Mouse (Mus musculus) liver, embryonic 15.5 days (tissue): ENCODE measurements around the gene Odf4. TPM values are rescaled to one million over a fixed set of nuclear protein-coding genes. Genes with fewer than 3 reads are reported as not detected.

Source experiments
- ATAC-seq: fragments of 200-750 bp; cut with Nextera tagmentation; 2 replicates; pipeline ENCODE4 v1.8.0; 2017; ENCODE audit warnings: moderate number of reproducible peaks, mild to moderate bottlenecking, moderate library complexity; ENCODE audit not compliant: insufficient read depth
- H3K27ac ChIP-seq: fragments of 300-500 bp; sonication (generic); replicated peaks from 2 replicates; pipeline ENCODE4 v1.5.1; 2015; ENCODE audit warnings: mild to moderate bottlenecking, inconsistent platforms
- H3K27me3 ChIP-seq: fragments of 300-500 bp; sonication (generic); 2 replicates; pipeline ENCODE4 v1.6.1; 2015; ENCODE audit warnings: mild to moderate bottlenecking, inconsistent platforms
- H3K36me3 ChIP-seq: fragments of 300-500 bp; sonication (generic); replicated peaks from 2 replicates; pipeline ENCODE4 v1.6.1; 2015; ENCODE audit warnings: moderate library complexity, mild to moderate bottlenecking, inconsistent platforms
- H3K4me1 ChIP-seq: fragments of 300-500 bp; sonication (generic); replicated peaks from 2 replicates; pipeline ENCODE4 v1.6.1; 2015; ENCODE audit warnings: inconsistent platforms
- H3K4me2 ChIP-seq: fragments of 300-500 bp; sonication (generic); 2 replicates; pipeline ENCODE4 v1.6.1; 2015; ENCODE audit warnings: moderate library complexity, mild to moderate bottlenecking, inconsistent platforms
- H3K4me3 ChIP-seq: fragments of 300-500 bp; sonication (generic); replicated peaks from 2 replicates; pipeline ENCODE4 v1.5.1; 2015; ENCODE audit warnings: mild to moderate bottlenecking, inconsistent platforms
- H3K9ac ChIP-seq: fragments of 300-500 bp; sonication (generic); 2 replicates; pipeline ENCODE4 v1.6.1; 2015; ENCODE audit warnings: moderate library complexity, mild to moderate bottlenecking, inconsistent platforms
- H3K9me3 ChIP-seq: fragments of 300-500 bp; sonication (generic); replicated peaks from 2 replicates; pipeline ENCODE4 v1.6.1; 2016; ENCODE audit warnings: inconsistent platforms
- WGBS: fragments of 180-500 bp; shearing (Covaris S2); methylation state at CpG from one replicate; pipeline ENCODE4 v1.1.7; 2015; ENCODE audit warnings: mixed read lengths; ENCODE audit not compliant: insufficient replicate concordance; 5-methylcytosine and 5-hydroxymethylcytosine counted together
- polyA plus RNA-seq: library from polyadenylated mRNA; unstranded; fragments of >200 nt; fragmentation: Nextera tagmentation; extraction: Ambion mirVana; gene quantifications from 2 replicates; pipeline ENCODE4 v1.2.1, GENCODE M21; 2015

Odf4 gene
- polyA plus RNA-seq, 1 experiment from 2014 or later = not detected

DNA sequence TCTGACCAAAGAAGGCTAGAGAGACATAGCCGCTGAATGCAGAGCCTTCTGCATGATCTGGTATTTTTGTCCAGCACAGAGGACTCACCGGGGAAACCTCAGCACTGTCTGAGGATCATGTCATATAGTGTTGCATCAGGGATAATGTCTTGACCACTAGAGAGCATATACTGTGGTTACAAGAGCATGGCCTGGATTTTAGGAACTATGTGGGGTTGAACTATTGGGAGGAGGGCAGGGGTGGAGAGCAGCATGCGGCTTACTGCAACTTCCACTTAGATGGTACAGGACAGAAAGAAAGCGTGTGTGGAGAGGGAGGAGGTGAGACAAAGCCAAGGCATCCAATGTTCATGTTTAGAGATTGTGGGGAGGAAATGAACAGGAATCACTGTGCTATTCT lies 12.3 kb downstream of the Odf4 start:
- H3K9ac ChIP-seq = no peak overlapping the region
- H3K27ac ChIP-seq = no peak overlapping the region
- WGBS = 62% methylated on average over 4 of the region's 4 CpGs
- no peak for ATAC-seq
- peaks cover 31% of the 10 kb centered on the region for H3K27me3 ChIP-seq
- H3K36me3 ChIP-seq = no peaks in the 10 kb centered on the region
- no peaks in the 10 kb centered on the region; the same call in 1 of the 2 replicates for H3K4me1 ChIP-seq
- H3K4me3 ChIP-seq = no peak overlapping the region
- no peaks in the 10 kb centered on the region for H3K9me3 ChIP-seq
- H3K4me2 ChIP-seq = no peak overlapping the region

- Histone ChIP-seq H3K4me3 (no peak overlapping the region), H3K4me2 (no peak overlapping the region), H3K27me3 (peaks cover 31% of the 10 kb centered on the region), H3K4me1 (no peaks in the 10 kb centered on the region; the same call in 1 of the 2 replicates), H3K36me3 (peaks cover 11% of the 10 kb centered on the region), H3K9ac (no peak overlapping the region), H3K9me3 (no peaks in the 10 kb centered on the region), H3K27ac (no peak overlapping the region)
- 14% methylated on average over 14 of the region's 14 CpGs for WGBS
- no peak for ATAC-seq
Observed at GRCm38 (mm10) chr11:68911531-68912177, 15.2 kb downstream of the Odf4 start.

DNA sequence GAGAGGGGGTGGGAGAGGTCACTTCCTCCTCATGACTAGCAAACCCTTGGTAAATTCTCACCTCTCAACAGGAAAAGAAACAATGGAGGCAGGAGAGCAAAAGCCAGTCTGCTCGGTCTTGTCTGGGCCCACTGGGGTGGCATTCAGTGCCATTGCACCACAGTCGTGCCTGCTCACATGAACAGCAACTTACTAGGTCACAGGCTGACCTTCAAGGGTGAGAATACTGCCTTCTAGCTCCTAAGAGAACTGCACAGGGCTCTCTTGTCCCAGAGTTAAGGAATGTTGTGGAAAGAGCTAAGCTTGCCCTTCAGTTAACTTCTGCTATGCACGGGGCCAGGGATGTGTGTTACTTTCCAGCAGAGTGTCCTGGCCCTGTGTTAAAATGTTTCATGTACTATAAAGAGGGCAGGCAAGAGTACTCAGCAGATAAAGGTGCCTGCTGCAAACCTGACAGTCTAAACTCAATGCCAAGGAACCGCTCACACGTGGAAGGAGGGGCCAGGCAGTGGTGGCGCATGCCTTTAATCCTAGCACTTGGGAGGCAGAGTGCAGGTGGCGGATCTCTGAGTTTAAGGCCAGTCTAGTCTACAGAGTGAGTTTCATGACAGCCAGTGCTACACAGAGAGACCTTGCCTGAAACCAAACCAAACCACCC lies 17.9 kb downstream of the Odf4 start:
- Histone ChIP-seq H3K4me1 (peaks cover 1% of the 10 kb centered on the region; the same call in 1 of the 2 replicates), H3K9ac (no peak overlapping the region), H3K4me3 (no peak overlapping the region), H3K4me2 (no peak overlapping the region), H3K9me3 (no peaks in the 10 kb centered on the region), H3K27me3 (peaks cover 31% of the 10 kb centered on the region), H3K36me3 (peaks cover 38% of the 10 kb centered on the region), H3K27ac (no peak overlapping the region)
- ATAC-seq = no peak
- 46% methylated on average over 7 of the region's 7 CpGs for WGBS

DNA sequence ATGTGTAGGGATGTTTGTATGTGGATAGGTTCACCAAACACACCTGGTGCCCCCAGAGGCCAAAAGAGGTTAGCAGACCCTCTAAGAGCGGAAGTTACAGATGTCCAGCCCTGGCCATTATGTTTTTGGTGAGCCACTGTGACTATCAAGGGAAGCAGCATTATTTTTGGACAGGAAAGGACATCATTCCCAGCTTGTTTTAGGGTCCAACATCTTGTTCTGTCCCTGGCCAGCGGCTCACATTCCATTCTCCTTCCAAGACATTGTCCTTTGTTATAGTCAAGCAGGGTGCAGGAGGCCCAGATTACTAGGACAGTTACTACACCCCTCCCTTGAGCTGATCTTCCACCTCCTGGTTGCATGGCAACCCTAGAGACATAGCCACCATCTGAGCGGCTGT lies 19.6 kb downstream of the Odf4 start:
- no peak overlapping the region for H3K4me2 ChIP-seq
- peaks cover 54% of the 10 kb centered on the region for H3K36me3 ChIP-seq
- peaks cover 14% of the 10 kb centered on the region for H3K27me3 ChIP-seq
- WGBS = 69% methylated on average over 3 of the region's 3 CpGs
- ATAC-seq = no peak
- H3K9me3 ChIP-seq = no peaks in the 10 kb centered on the region
- no peak overlapping the region for H3K9ac ChIP-seq
- H3K4me1 ChIP-seq = peaks cover 17% of the 10 kb centered on the region
- no peak overlapping the region for H3K4me3 ChIP-seq
- no peak overlapping the region for H3K27ac ChIP-seq

GRCm38 (mm10) chr11:68906461-68906790 lies 20.5 kb downstream of the Odf4 start:
- Histone ChIP-seq H3K27me3 (peaks cover 5% of the 10 kb centered on the region), H3K4me3 (no peak overlapping the region), H3K36me3 (peaks cover 54% of the 10 kb centered on the region), H3K4me1 (peaks cover 17% of the 10 kb centered on the region), H3K9ac (no peak overlapping the region), H3K9me3 (no peaks in the 10 kb centered on the region), H3K27ac (no peak overlapping the region), H3K4me2 (no peak overlapping the region)
- 57% methylated on average over 4 of the region's 4 CpGs for WGBS
- no peak for ATAC-seq

DNA sequence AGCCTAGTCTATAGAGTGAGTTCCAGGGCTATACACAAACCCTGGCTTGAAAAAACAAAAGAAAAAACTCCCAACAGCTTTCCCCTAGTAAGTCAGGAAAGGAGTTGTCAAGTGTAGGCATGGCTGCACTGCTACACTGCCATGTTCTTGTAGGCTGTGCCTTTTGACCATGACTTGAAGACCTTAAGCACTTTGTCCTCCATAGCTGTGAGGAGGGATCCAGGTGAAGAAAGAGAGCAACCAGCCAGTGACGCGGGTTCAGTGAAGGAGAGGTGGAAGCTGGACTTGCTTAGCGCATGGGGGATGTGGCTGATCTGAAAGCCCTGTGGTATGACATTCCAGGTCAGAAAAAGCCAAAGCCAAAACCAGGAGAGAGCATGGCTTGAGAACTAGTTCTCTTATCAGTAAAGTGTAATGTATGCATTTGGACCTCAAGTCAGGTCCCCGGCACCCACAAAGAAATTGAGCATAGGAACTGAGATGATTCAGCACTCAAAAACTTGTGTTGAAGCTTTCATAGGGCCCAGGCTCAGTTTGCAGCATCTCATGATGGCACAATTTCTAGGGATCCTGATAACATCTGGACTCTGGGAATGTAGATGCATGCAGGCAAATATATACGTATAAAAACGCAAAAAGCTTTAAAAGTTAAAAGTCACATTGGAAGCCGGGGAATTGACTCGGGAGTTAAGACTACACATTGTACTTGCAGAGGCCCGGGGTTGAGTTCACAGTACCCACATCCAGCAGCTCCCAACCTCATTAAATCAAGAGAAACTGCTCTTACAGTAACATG lies 21.0 kb downstream of the Odf4 start:
- Histone ChIP-seq H3K36me3 (peaks cover 54% of the 10 kb centered on the region), H3K9ac (no peak overlapping the region), H3K4me3 (no peak overlapping the region), H3K27ac (0 out of 2 replicates have a peak overlapping the region, but pooled peaks have one; percentile 10), H3K4me2 (no peak overlapping the region), H3K9me3 (no peaks in the 10 kb centered on the region), H3K27me3 (no peaks in the 10 kb centered on the region), H3K4me1 (peaks cover 21% of the 10 kb centered on the region)
- 75% methylated on average over 9 of the region's 9 CpGs for WGBS
- no peak for ATAC-seq

DNA sequence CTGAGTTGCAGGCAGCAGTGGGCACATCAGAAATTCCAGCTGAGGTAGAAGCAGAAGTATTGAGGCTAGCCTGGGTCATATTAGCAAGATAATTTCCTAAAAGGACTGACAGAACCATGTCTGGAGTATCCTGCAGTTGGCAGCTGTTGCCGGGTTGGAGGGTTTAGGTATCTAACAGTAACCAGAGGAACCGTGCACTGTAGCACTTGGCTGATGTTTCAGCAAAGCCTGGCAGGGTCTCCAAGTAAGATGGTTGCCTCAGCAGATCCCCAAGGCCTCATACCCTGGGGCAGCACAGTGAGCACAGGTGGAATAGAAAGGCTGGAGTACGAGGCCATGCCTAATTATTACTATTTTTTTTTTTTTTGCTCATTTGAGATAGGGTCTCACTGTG lies 21.7 kb downstream of the Odf4 start:
- H3K9me3 ChIP-seq = no peaks in the 10 kb centered on the region
- 76% methylated on average over 3 of the region's 3 CpGs for WGBS
- H3K4me3 ChIP-seq = no peak overlapping the region
- no peak for ATAC-seq
- H3K9ac ChIP-seq = no peak overlapping the region
- no peaks in the 10 kb centered on the region; the same call in 1 of the 2 replicates for H3K27me3 ChIP-seq
- H3K4me1 ChIP-seq = peaks cover 25% of the 10 kb centered on the region
- H3K4me2 ChIP-seq = no peak overlapping the region
- peaks cover 54% of the 10 kb centered on the region for H3K36me3 ChIP-seq
- no peak overlapping the region for H3K27ac ChIP-seq

DNA sequence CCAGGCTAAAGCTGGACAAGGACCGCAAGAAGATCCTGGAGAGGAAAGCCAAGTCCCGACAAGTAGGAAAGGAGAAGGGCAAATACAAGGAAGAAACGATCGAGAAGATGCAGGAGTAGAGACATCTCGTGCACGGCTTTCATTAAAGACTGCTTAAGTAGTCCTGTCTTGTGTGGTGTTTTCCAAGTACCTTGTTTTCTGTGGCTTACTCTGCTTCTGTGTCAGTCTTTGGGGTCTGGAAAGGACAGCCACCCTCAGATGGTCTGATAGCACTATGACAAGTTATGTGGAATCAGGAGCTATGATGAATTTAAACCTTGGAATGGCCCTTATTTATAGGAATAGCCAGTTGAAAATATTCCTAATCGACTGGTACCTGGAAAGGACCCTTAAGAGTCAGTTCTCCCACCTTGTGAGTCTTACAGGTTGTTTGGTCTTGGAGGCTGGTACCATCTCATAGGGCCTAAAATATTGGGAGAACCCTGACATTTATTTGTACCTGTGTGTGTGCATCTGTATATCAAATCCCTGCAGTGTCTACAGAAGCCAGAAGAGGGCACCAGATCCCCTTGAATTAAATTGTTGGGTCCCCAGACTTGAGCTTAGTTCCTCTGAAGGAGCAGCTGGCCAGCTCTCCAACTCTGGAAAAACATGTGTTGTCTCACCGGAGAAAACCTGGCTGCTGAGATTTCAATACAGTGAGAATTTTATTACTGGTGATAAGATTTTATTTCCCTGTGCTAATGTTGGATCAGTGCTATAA lies 22.3 kb downstream of the Odf4 start:
- H3K4me3 ChIP-seq = no peak overlapping the region
- ATAC-seq = no peak

GRCm38 (mm10) chr11:68903775-68904174 lies 23.1 kb downstream of the Odf4 start:
- WGBS = 76% methylated on average over 2 of the region's 2 CpGs
- H3K27ac ChIP-seq = no peak overlapping the region
- peaks cover 54% of the 10 kb centered on the region for H3K36me3 ChIP-seq
- ATAC-seq = no peak
- H3K4me2 ChIP-seq = no peak overlapping the region
- H3K4me3 ChIP-seq = no peak overlapping the region
- no peaks in the 10 kb centered on the region; the same call in 1 of the 2 replicates for H3K27me3 ChIP-seq
- no peak overlapping the region for H3K9ac ChIP-seq
- H3K4me1 ChIP-seq = peaks cover 38% of the 10 kb centered on the region
- no peaks in the 10 kb centered on the region for H3K9me3 ChIP-seq

More for the DNA sequence above, 22.3 kb downstream of the Odf4 start:
- H3K4me2 ChIP-seq = no peak overlapping the region
- peaks cover 54% of the 10 kb centered on the region for H3K36me3 ChIP-seq
- no peaks in the 10 kb centered on the region for H3K9me3 ChIP-seq
- H3K4me1 ChIP-seq = peaks cover 31% of the 10 kb centered on the region
- WGBS = 79% methylated on average over 8 of the region's 8 CpGs
- no peak overlapping the region for H3K27ac ChIP-seq
- H3K27me3 ChIP-seq = no peaks in the 10 kb centered on the region; the same call in 1 of the 2 replicates
- H3K9ac ChIP-seq = no peak overlapping the region

GRCm38 (mm10) chr11:68902823-68903222 lies 24.1 kb downstream of the Odf4 start:
- WGBS = 61% methylated on average over 5 of the region's 5 CpGs
- peak overlapping the region; percentile 88 for H3K9ac ChIP-seq
- H3K4me2 ChIP-seq = peak overlapping the region; percentile 79
- peak overlapping the region; percentile 43; the same call in 1 of the 2 replicates for H3K27ac ChIP-seq
- H3K36me3 ChIP-seq = peaks cover 54% of the 10 kb centered on the region
- no peaks in the 10 kb centered on the region; the same call in 1 of the 2 replicates for H3K27me3 ChIP-seq
- no peak for ATAC-seq
- H3K4me3 ChIP-seq = peak overlapping the region; percentile 91
- peaks cover 48% of the 10 kb centered on the region for H3K4me1 ChIP-seq
- H3K9me3 ChIP-seq = no peaks in the 10 kb centered on the region
